Comparison of ENCODE assay signal across 13 mouse cellular contexts in the genomic region with DNA sequence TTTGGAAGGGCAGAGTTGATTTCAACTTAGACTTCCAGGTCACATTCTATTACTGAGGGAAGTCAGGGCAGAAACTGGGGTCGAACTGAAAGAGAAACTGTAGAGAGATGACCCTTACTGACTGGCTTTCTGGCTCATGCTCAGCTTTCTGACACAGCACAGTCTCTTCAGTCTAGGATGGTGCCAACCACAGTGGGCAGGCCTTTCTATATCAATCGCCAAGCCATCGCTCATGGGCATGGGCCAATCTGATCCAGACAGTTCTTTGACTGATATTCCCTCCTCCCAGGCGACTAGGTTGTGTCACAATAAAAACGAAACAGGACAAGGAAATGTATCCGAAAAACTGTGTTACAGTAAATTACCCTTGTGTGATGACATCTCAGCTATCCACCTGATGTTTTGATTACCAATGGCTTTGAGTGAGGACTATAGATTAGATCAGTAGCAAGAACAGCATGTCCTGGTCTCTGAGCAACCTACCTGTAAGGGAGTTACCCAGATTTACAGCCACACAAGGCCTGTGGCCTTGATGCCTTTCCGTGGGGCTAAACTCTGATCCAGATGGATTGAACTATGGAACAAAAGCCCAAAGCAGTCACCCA.
DNase-seq lines count a peak whose midpoint lies in the region; ATAC-seq lines count a peak whose summit lies in the region.
"Had no signal": no experiment of that assay in that cellular context is flagged by ENCODE, and none has a peak within 500 bp of the region (broad histone marks: within the 10 kb centered on the region; RNA-seq: fewer than 3 reads in every experiment).

No protein-coding gene starts in this region.

- ATAC-seq in forebrain, embryonic 13.5 days, result peak; percentile 13; the same call in 1 of the 2 replicates
- ATAC-seq in forebrain, embryonic 12.5 days (ENCODE audit: low FRiP score), result no peak
- 0 out of 2 replicates have a peak, but pooled peaks have one; percentile 15 for ATAC-seq in kidney, embryonic 15.5 days (replicated peaks; ENCODE audit: low FRiP score)
- no peak; the same call in 1 of the 2 replicates for ATAC-seq in neural tube, embryonic 15.5 days (ENCODE audit: low FRiP score)
- ATAC-seq in midbrain, embryonic 16.5 days, result peak; percentile 46
- ATAC-seq in intestine, embryonic 16.5 days, result no peak

- H3K27me3 ChIP-seq in forebrain, embryonic 13.5 days, result no peaks in the 10 kb centered on the region
- no peaks in the 10 kb centered on the region for H3K27me3 ChIP-seq in forebrain, embryonic 12.5 days
- no peaks in the 10 kb centered on the region for H3K27me3 ChIP-seq in kidney, embryonic 15.5 days
- no peaks in the 10 kb centered on the region for H3K27me3 ChIP-seq in neural tube, embryonic 15.5 days (replicated peaks)
- no peaks in the 10 kb centered on the region for H3K27me3 ChIP-seq in midbrain, embryonic 16.5 days (ENCODE audit: control insufficient read depth, insufficient read depth, low read depth, low read length)
- H3K27me3 ChIP-seq in intestine, embryonic 16.5 days (replicated peaks; ENCODE audit: control insufficient read depth, insufficient read depth, low read length), result no peaks in the 10 kb centered on the region
- H3K27me3 ChIP-seq: limb, embryonic 12.5 days had no signal

- no peaks in the 10 kb centered on the region for H3K9me3 ChIP-seq in forebrain, embryonic 13.5 days (replicated peaks)
- H3K9me3 ChIP-seq in forebrain, embryonic 12.5 days, result no peaks in the 10 kb centered on the region
- H3K9me3 ChIP-seq in kidney, embryonic 15.5 days (replicated peaks), result no peaks in the 10 kb centered on the region
- no peaks in the 10 kb centered on the region for H3K9me3 ChIP-seq in neural tube, embryonic 15.5 days (replicated peaks)
- no peaks in the 10 kb centered on the region for H3K9me3 ChIP-seq in midbrain, embryonic 16.5 days (replicated peaks; ENCODE audit: control insufficient read depth, low read length, poor library complexity, severe bottlenecking)
- H3K9me3 ChIP-seq in intestine, embryonic 16.5 days (ENCODE audit: control insufficient read depth, low read length), result no peaks in the 10 kb centered on the region
- H3K9me3 ChIP-seq: embryonic facial prominence, embryonic 10.5 days; limb, embryonic 12.5 days had no signal

- DNase-seq in kidney, postnatal 36 days, result no peak
- DNase-seq in neural tube, embryonic 10.5 days (ENCODE audit: extremely low spot score, low spot score), result no peak
- DNase-seq: B cell, adult 2 months; layer of hippocampus, adult 9-11 months; right cerebral cortex, postnatal 25 days had no signal

- H3K27ac ChIP-seq in forebrain, embryonic 13.5 days, result peak overlapping the region; percentile 14; the same call in 1 of the 2 replicates
- no peak overlapping the region for H3K27ac ChIP-seq in forebrain, embryonic 12.5 days
- H3K27ac ChIP-seq in kidney, embryonic 15.5 days, result no peak overlapping the region
- H3K27ac ChIP-seq in neural tube, embryonic 15.5 days (replicated peaks), result no peak overlapping the region
- peak overlapping the region; percentile 58; the same call in 1 of the 2 replicates for H3K27ac ChIP-seq in midbrain, embryonic 16.5 days (ENCODE audit: low read length)
- no peak overlapping the region for H3K27ac ChIP-seq in intestine, embryonic 16.5 days (ENCODE audit: low read length)
- H3K27ac ChIP-seq: embryonic facial prominence, embryonic 10.5 days; limb, embryonic 12.5 days had no signal

- H3K9ac ChIP-seq in forebrain, embryonic 13.5 days, result no peak overlapping the region
- H3K9ac ChIP-seq in forebrain, embryonic 12.5 days, result no peak overlapping the region
- no peak overlapping the region for H3K9ac ChIP-seq in kidney, embryonic 15.5 days
- H3K9ac ChIP-seq in neural tube, embryonic 15.5 days (replicated peaks), result no peak overlapping the region
- H3K9ac ChIP-seq in midbrain, embryonic 16.5 days (ENCODE audit: low read depth, low read length), result no peak overlapping the region
- no peak overlapping the region for H3K9ac ChIP-seq in intestine, embryonic 16.5 days (ENCODE audit: low read depth, low read length)
- H3K9ac ChIP-seq: limb, embryonic 12.5 days had no signal

- 89% methylated on average over 7 of the region's 7 CpGs for WGBS in forebrain, embryonic 13.5 days
- 83% methylated on average over 7 of the region's 7 CpGs for WGBS in forebrain, embryonic 12.5 days
- WGBS in kidney, embryonic 15.5 days, result 78% methylated on average over 7 of the region's 7 CpGs
- 91% methylated on average over 7 of the region's 7 CpGs for WGBS in neural tube, embryonic 15.5 days
- WGBS in midbrain, embryonic 16.5 days, result 85% methylated on average over 7 of the region's 7 CpGs
- 91% methylated on average over 7 of the region's 7 CpGs for WGBS in intestine, embryonic 16.5 days

- H3K4me2 ChIP-seq in forebrain, embryonic 13.5 days, result 0 out of 2 replicates have a peak overlapping the region, but pooled peaks have one; percentile 38
- H3K4me2 ChIP-seq in forebrain, embryonic 12.5 days, result no peak overlapping the region
- peak overlapping the region; percentile 45; the same call in 1 of the 2 replicates for H3K4me2 ChIP-seq in kidney, embryonic 15.5 days
- H3K4me2 ChIP-seq in neural tube, embryonic 15.5 days, result peak overlapping the region; percentile 37
- H3K4me2 ChIP-seq in midbrain, embryonic 16.5 days (ENCODE audit: low read length), result peak overlapping the region; percentile 49
- H3K4me2 ChIP-seq in intestine, embryonic 16.5 days (ENCODE audit: low read depth, low read length), result no peak overlapping the region
- H3K4me2 ChIP-seq: limb, embryonic 12.5 days had no signal

- peaks cover 9% of the 10 kb centered on the region for H3K4me1 ChIP-seq in forebrain, embryonic 13.5 days
- H3K4me1 ChIP-seq in forebrain, embryonic 12.5 days, result peaks cover 10% of the 10 kb centered on the region
- H3K4me1 ChIP-seq in kidney, embryonic 15.5 days, result peaks cover 7% of the 10 kb centered on the region
- 0 out of 2 replicates have a peak, but pooled peaks cover 4% of the 10 kb centered on the region for H3K4me1 ChIP-seq in neural tube, embryonic 15.5 days
- peaks cover 7% of the 10 kb centered on the region for H3K4me1 ChIP-seq in midbrain, embryonic 16.5 days (ENCODE audit: control insufficient read depth, insufficient read depth, low read length)
- no peaks in the 10 kb centered on the region for H3K4me1 ChIP-seq in intestine, embryonic 16.5 days (ENCODE audit: control insufficient read depth, insufficient read depth, low read length)
- H3K4me1 ChIP-seq: limb, embryonic 12.5 days had no signal

- no peaks in the 10 kb centered on the region for H3K36me3 ChIP-seq in forebrain, embryonic 13.5 days (ENCODE audit: poor library complexity, severe bottlenecking)
- no peaks in the 10 kb centered on the region for H3K36me3 ChIP-seq in forebrain, embryonic 12.5 days (replicated peaks)
- no peaks in the 10 kb centered on the region for H3K36me3 ChIP-seq in kidney, embryonic 15.5 days
- H3K36me3 ChIP-seq in neural tube, embryonic 15.5 days, result no peaks in the 10 kb centered on the region
- no peaks in the 10 kb centered on the region for H3K36me3 ChIP-seq in midbrain, embryonic 16.5 days (ENCODE audit: control insufficient read depth, insufficient read depth, low read length)
- no peaks in the 10 kb centered on the region for H3K36me3 ChIP-seq in intestine, embryonic 16.5 days (ENCODE audit: control insufficient read depth, insufficient read depth, low read length)
- H3K36me3 ChIP-seq: embryonic facial prominence, embryonic 10.5 days; limb, embryonic 12.5 days had no signal

- H3K4me3 ChIP-seq in forebrain, embryonic 13.5 days, result no peak overlapping the region
- no peak overlapping the region for H3K4me3 ChIP-seq in forebrain, embryonic 12.5 days (replicated peaks)
- no peak overlapping the region for H3K4me3 ChIP-seq in kidney, embryonic 15.5 days (replicated peaks)
- H3K4me3 ChIP-seq in neural tube, embryonic 15.5 days (replicated peaks), result no peak overlapping the region
- H3K4me3 ChIP-seq in midbrain, embryonic 16.5 days (ENCODE audit: low read depth, low read length), result no peak overlapping the region
- H3K4me3 ChIP-seq in intestine, embryonic 16.5 days (ENCODE audit: low read length), result no peak overlapping the region
- H3K4me3 ChIP-seq: embryonic facial prominence, embryonic 10.5 days; limb, embryonic 12.5 days had no signal

Comparison
In these comparisons a context has a peak if more than half of its experiments do, and no peak if none do; other contexts are left out.
1. ATAC-seq: peak in forebrain, embryonic 13.5 days (single experiment), kidney, embryonic 15.5 days (single experiment) and midbrain, embryonic 16.5 days (single experiment); none in forebrain, embryonic 12.5 days (single experiment), neural tube, embryonic 15.5 days (single experiment) and intestine, embryonic 16.5 days (single experiment).
2. H3K27ac ChIP-seq: peak in forebrain, embryonic 13.5 days (single experiment) and midbrain, embryonic 16.5 days (single experiment); none in forebrain, embryonic 12.5 days (single experiment), kidney, embryonic 15.5 days (single experiment), neural tube, embryonic 15.5 days (single experiment) and intestine, embryonic 16.5 days (single experiment).
3. H3K4me2 ChIP-seq: peak in forebrain, embryonic 13.5 days (single experiment), kidney, embryonic 15.5 days (single experiment), neural tube, embryonic 15.5 days (single experiment) and midbrain, embryonic 16.5 days (single experiment); none in forebrain, embryonic 12.5 days (single experiment) and intestine, embryonic 16.5 days (single experiment).